Mouse (Mus musculus) intestine, embryonic 14.5 days (tissue): ENCODE data around the gene Apol9a. TPM values are rescaled to one million over a fixed set of nuclear protein-coding genes. Genes with fewer than 3 reads are reported as not detected.

ENCODE experiments used
- ATAC-seq: fragments of 200-750 bp; cut with Nextera tagmentation; replicated peaks from 2 replicates; pipeline ENCODE4 v1.8.0; 2017; ENCODE audit warnings: low read depth, moderate number of reproducible peaks, moderate TSS enrichment, moderate library complexity; ENCODE audit not compliant: low FRiP score, low TSS enrichment
- DNase-seq: peaks from one replicate; pipeline ENCODE4 v3.0.0-alpha.2; 2018; ENCODE audit warnings: low spot score
- H3K27ac ChIP-seq: fragments of 300-500 bp; sonication (generic); 2 replicates; pipeline ENCODE4 v1.5.1; 2014; ENCODE audit warnings: low read depth, mild to moderate bottlenecking, control low read depth
- H3K27me3 ChIP-seq: fragments of 300-500 bp; sonication (generic); replicated peaks from 2 replicates; pipeline ENCODE4 v1.6.1; 2014; ENCODE audit warnings: low read length, control low read depth; ENCODE audit not compliant: control insufficient read depth, insufficient read depth
- H3K36me3 ChIP-seq: fragments of 300-500 bp; sonication (generic); 2 replicates; pipeline ENCODE4 v1.6.1; 2014; ENCODE audit warnings: low read length, control low read depth; ENCODE audit not compliant: control insufficient read depth, insufficient read depth
- H3K4me1 ChIP-seq: fragments of 300-500 bp; sonication (generic); replicated peaks from 2 replicates; pipeline ENCODE4 v1.6.1; 2014; ENCODE audit warnings: low read length, control low read depth, mixed read lengths; ENCODE audit not compliant: control insufficient read depth, insufficient read depth
- H3K4me2 ChIP-seq: fragments of 300-500 bp; sonication (generic); 2 replicates; pipeline ENCODE4 v1.6.1; 2014; ENCODE audit warnings: low read length
- H3K4me3 ChIP-seq: fragments of 300-500 bp; sonication (generic); 2 replicates; pipeline ENCODE4 v1.5.1; 2014; ENCODE audit warnings: low read depth, low read length, control low read depth, mixed read lengths
- H3K9ac ChIP-seq: fragments of 300-500 bp; sonication (generic); 2 replicates; pipeline ENCODE4 v1.6.1; 2014; ENCODE audit warnings: mild to moderate bottlenecking, low read length
- H3K9me3 ChIP-seq: fragments of 300-500 bp; sonication (generic); 2 replicates; pipeline ENCODE4 v1.6.1; 2016; ENCODE audit warnings: low read length, control low read depth; ENCODE audit not compliant: control insufficient read depth
- WGBS: fragments of 180-500 bp; shearing (Covaris S2); extraction: QIAGEN DNeasy Blood & Tissue Kit; methylation state at CpG from one replicate; pipeline ENCODE4 v1.1.7; 2014; 5-methylcytosine and 5-hydroxymethylcytosine counted together
- polyA plus RNA-seq: library from polyadenylated mRNA; unstranded; fragments of >200 nt; fragmentation: Nextera tagmentation; extraction: Ambion mirVana; gene quantifications from 2 replicates; pipeline ENCODE4 v1.2.1, GENCODE M21; 2014

The Apol9a gene
- polyA plus RNA-seq, 1 experiment from 2014 or later, result 0.26 TPM

GRCm38 (mm10) chr15:77382880-77383279 lies 28.1 kb downstream of the Apol9a start:
- DNase-seq (no peak), ATAC-seq (no peak)
- Histone ChIP-seq H3K4me3 (no peak overlapping the region), H3K9me3 (no peaks in the 10 kb centered on the region), H3K9ac (no peak overlapping the region), H3K4me1 (no peaks in the 10 kb centered on the region), H3K36me3 (no peaks in the 10 kb centered on the region), H3K4me2 (no peak overlapping the region), H3K27me3 (no peaks in the 10 kb centered on the region), H3K27ac (no peak overlapping the region)
- WGBS, result 54% methylated on average over 1 of the region's 1 CpGs

GRCm38 (mm10) chr15:77382271-77382850 lies 28.6 kb downstream of the Apol9a start:
- H3K4me3 ChIP-seq, result no peak overlapping the region
- 79% methylated on average over 11 of the region's 11 CpGs for WGBS
- peak; percentile 79; the same call in 1 of the 2 replicates for ATAC-seq

DNA sequence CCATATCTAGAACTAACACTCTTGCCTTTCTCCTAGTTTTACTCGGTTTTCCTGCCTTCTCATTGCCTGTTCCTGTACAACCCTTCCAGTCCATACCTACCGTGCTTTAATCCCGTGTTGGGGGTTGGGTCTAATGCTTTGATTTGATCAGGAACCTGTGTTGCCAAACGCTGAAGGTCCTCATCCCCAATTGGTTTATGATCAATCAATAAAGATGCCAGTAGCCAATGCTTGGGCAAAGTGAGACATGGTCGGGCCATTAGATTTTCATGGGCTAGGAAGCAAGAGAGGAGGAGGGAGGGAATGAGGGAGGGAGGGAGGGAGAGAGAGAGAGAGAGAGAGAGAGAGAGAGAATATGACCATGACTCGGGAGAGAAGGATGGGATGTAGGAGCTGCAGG lies 29.5 kb downstream of the Apol9a start:
- WGBS, result 80% methylated on average over 6 of the region's 6 CpGs
- H3K4me1 ChIP-seq, result no peaks in the 10 kb centered on the region
- DNase-seq (no peak), ATAC-seq (no peak)
- H3K4me2 ChIP-seq, result no peak overlapping the region
- no peaks in the 10 kb centered on the region for H3K27me3 ChIP-seq
- no peak overlapping the region for H3K9ac ChIP-seq
- H3K9me3 ChIP-seq, result no peaks in the 10 kb centered on the region
- no peak overlapping the region for H3K27ac ChIP-seq
- no peaks in the 10 kb centered on the region for H3K36me3 ChIP-seq
- no peak overlapping the region for H3K4me3 ChIP-seq

More at GRCm38 (mm10) chr15:77382271-77382850, 28.6 kb downstream of the Apol9a start:
- no peak for DNase-seq
- no peak overlapping the region for H3K27ac ChIP-seq
- no peak overlapping the region for H3K9ac ChIP-seq
- H3K9me3 ChIP-seq, result no peaks in the 10 kb centered on the region
- H3K27me3 ChIP-seq, result no peaks in the 10 kb centered on the region
- no peaks in the 10 kb centered on the region for H3K36me3 ChIP-seq
- H3K4me2 ChIP-seq, result no peak overlapping the region
- H3K4me1 ChIP-seq, result no peaks in the 10 kb centered on the region

DNA sequence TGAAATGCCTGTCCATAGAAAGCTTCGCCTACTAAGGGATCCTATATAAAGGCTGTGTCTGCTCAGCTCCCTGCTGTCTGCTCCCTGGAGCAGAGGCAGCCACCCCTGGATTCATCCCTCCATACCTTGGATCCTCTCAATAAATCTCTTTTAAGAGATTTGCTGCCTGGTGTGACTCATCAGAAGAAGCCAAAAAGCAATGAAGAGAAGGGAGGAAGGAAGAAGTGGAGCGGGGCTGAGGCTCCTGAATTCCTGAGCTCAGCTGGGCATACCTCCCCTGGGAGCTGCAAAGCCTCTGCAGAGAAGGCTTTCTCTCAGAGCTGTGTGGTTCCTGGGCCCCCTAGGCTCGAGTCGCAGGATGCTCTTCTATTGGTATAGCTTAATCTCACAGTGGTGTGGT lies 31.0 kb downstream of the Apol9a start:
- Histone ChIP-seq H3K27me3 (no peaks in the 10 kb centered on the region), H3K9ac (no peak overlapping the region), H3K9me3 (no peaks in the 10 kb centered on the region), H3K36me3 (no peaks in the 10 kb centered on the region), H3K4me2 (no peak overlapping the region), H3K4me1 (no peaks in the 10 kb centered on the region), H3K27ac (no peak overlapping the region), H3K4me3 (no peak overlapping the region)
- DNase-seq (no peak), ATAC-seq (no peak)
- WGBS, result 40% methylated on average over 4 of the region's 4 CpGs

- DNase-seq (no peak), ATAC-seq (no peak)
- 0 out of 2 replicates have a peak, but pooled peaks cover 3% of the 10 kb centered on the region for H3K9me3 ChIP-seq
- WGBS, result 89% methylated on average over 4 of the region's 4 CpGs
- no peaks in the 10 kb centered on the region for H3K36me3 ChIP-seq
- H3K27me3 ChIP-seq, result no peaks in the 10 kb centered on the region
- H3K27ac ChIP-seq, result no peak overlapping the region
- no peak overlapping the region for H3K9ac ChIP-seq
- no peak overlapping the region for H3K4me2 ChIP-seq
- H3K4me3 ChIP-seq, result no peak overlapping the region
- no peaks in the 10 kb centered on the region for H3K4me1 ChIP-seq
Measured at GRCm38 (mm10) chr15:77377419-77377818, 33.5 kb downstream of the Apol9a start.

- H3K27ac ChIP-seq, result no peak overlapping the region
- H3K4me1 ChIP-seq, result no peaks in the 10 kb centered on the region
- WGBS, result 83% methylated on average over 7 of the region's 7 CpGs
- DNase-seq (no peak), ATAC-seq (no peak)
- 0 out of 2 replicates have a peak, but pooled peaks cover 3% of the 10 kb centered on the region for H3K9me3 ChIP-seq
- H3K9ac ChIP-seq, result no peak overlapping the region
- no peaks in the 10 kb centered on the region for H3K27me3 ChIP-seq
- H3K4me2 ChIP-seq, result no peak overlapping the region
- H3K36me3 ChIP-seq, result no peaks in the 10 kb centered on the region
- no peak overlapping the region for H3K4me3 ChIP-seq
Measured at GRCm38 (mm10) chr15:77376920-77377319, 34.0 kb downstream of the Apol9a start.

DNA sequence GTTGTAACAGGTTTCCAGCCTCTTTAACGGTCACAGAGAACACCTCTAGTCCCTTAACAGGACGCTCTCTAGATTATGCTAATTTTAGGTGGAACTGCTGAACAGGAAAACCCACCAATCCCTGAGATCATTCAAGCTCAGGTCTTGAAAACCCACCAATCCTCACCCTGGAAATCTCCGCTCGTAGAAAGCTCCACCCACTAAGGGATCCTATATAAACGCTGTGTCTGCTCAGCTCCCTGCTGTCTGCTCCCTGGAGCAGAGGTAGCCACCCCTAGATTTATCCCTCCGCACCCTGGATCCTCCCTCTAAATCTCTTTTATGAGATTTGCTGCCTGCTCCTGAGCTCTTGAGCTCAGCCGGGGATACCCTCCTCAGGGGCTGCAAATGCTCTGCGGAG lies 40.3 kb downstream of the Apol9a start:
- no peaks in the 10 kb centered on the region for H3K36me3 ChIP-seq
- ATAC-seq (no peak), DNase-seq (no peak)
- H3K9me3 ChIP-seq, result 0 out of 2 replicates have a peak, but pooled peaks cover 3% of the 10 kb centered on the region
- peaks cover 25% of the 10 kb centered on the region; the same call in 1 of the 2 replicates for H3K4me1 ChIP-seq
- H3K27ac ChIP-seq, result no peak overlapping the region
- no peaks in the 10 kb centered on the region for H3K27me3 ChIP-seq
- H3K4me3 ChIP-seq, result no peak overlapping the region
- 81% methylated on average over 8 of the region's 8 CpGs for WGBS
- no peak overlapping the region for H3K9ac ChIP-seq
- no peak overlapping the region for H3K4me2 ChIP-seq

GRCm38 (mm10) chr15:77369981-77370380 lies 41.0 kb downstream of the Apol9a start:
- Histone ChIP-seq H3K27ac (no peak overlapping the region), H3K4me3 (no peak overlapping the region), H3K9me3 (0 out of 2 replicates have a peak, but pooled peaks cover 3% of the 10 kb centered on the region), H3K27me3 (no peaks in the 10 kb centered on the region), H3K4me1 (peaks cover 25% of the 10 kb centered on the region; the same call in 1 of the 2 replicates), H3K36me3 (no peaks in the 10 kb centered on the region), H3K4me2 (no peak overlapping the region), H3K9ac (no peak overlapping the region)
- DNase-seq (no peak), ATAC-seq (no peak)
- WGBS, result 94% methylated on average over 21 of the region's 21 CpGs

GRCm38 (mm10) chr15:77368818-77369320 lies 42.1 kb downstream of the Apol9a start:
- no peak overlapping the region; the same call in 1 of the 2 replicates for H3K4me2 ChIP-seq
- H3K4me3 ChIP-seq, result no peak overlapping the region
- no peak for ATAC-seq
- H3K36me3 ChIP-seq, result no peaks in the 10 kb centered on the region
- no peak for DNase-seq
- H3K27me3 ChIP-seq, result no peaks in the 10 kb centered on the region
- H3K4me1 ChIP-seq, result peaks cover 25% of the 10 kb centered on the region; the same call in 1 of the 2 replicates
- 0 out of 2 replicates have a peak, but pooled peaks cover 3% of the 10 kb centered on the region for H3K9me3 ChIP-seq
- H3K9ac ChIP-seq, result no peak overlapping the region
- 73% methylated on average over 12 of the region's 12 CpGs for WGBS
- H3K27ac ChIP-seq, result no peak overlapping the region
